Comparison of ENCODE assay signal across 9 mouse cellular contexts in genomic region chr2:172401116-172401825, GRCm38 (mm10). TPM values are rescaled to one million over a fixed set of nuclear protein-coding genes. Genes with fewer than 3 reads are reported as not detected.
DNase-seq lines count a peak whose midpoint lies in the region; ATAC-seq and TF ChIP-seq lines count a peak whose summit lies in the region.
"Had no signal": no experiment of that assay in that cellular context is flagged by ENCODE, and none has a peak within 500 bp of the region (broad histone marks: within the 10 kb centered on the region; RNA-seq: fewer than 3 reads in every experiment).

No protein-coding gene starts in this region.

- H3K9me3 ChIP-seq in lung, embryonic 14.5 days (ENCODE audit: low read depth, low read length): no peaks in the 10 kb centered on the region
- no peaks in the 10 kb centered on the region for H3K9me3 ChIP-seq in hindbrain, embryonic 13.5 days
- no peaks in the 10 kb centered on the region for H3K9me3 ChIP-seq in forebrain, embryonic 10.5 days
- H3K9me3 ChIP-seq: embryonic facial prominence, embryonic 12.5 days had no signal

- TF ChIP-seq POLR2A in kidney, adult 2 months (IDR thresholded peaks at IDR 0.05; ENCODE audit: low read depth, low read length): no peak

- no peaks in the 10 kb centered on the region for H3K4me1 ChIP-seq in kidney, adult 2 months (ENCODE audit: control insufficient read depth, insufficient read depth, low read length)
- H3K4me1 ChIP-seq in lung, embryonic 14.5 days (ENCODE audit: insufficient read depth): no peaks in the 10 kb centered on the region
- H3K4me1 ChIP-seq in hindbrain, embryonic 13.5 days (replicated peaks): peaks cover 7% of the 10 kb centered on the region
- peaks cover 15% of the 10 kb centered on the region for H3K4me1 ChIP-seq in forebrain, embryonic 10.5 days
- H3K4me1 ChIP-seq: embryonic facial prominence, embryonic 12.5 days had no signal

- ATAC-seq in activated CD4-positive, CD25-positive, alpha-beta regulatory T cell, adult 4 months: peak; percentile 58
- no peak for ATAC-seq in lung, embryonic 14.5 days (ENCODE audit: insufficient read depth)
- no peak for ATAC-seq in hindbrain, embryonic 13.5 days (ENCODE audit: low FRiP score)
- ATAC-seq in erythroid progenitor cell, adult 5-6 weeks (replicated peaks; ENCODE audit: low FRiP score, poor library complexity, severe bottlenecking): no peak

- no peak overlapping the region for H3K27ac ChIP-seq in kidney, adult 2 months (ENCODE audit: insufficient read depth, low read depth, low read length)
- H3K27ac ChIP-seq in lung, embryonic 14.5 days (ENCODE audit: low read depth): no peak overlapping the region
- no peak overlapping the region for H3K27ac ChIP-seq in hindbrain, embryonic 13.5 days
- no peak overlapping the region for H3K27ac ChIP-seq in forebrain, embryonic 10.5 days
- H3K27ac ChIP-seq: embryonic facial prominence, embryonic 12.5 days had no signal

- peak; percentile 36 for DNase-seq in kidney, adult 2 months
- no peak for DNase-seq in kidney, postnatal 25 days
- peak; percentile 44 for DNase-seq in lung, embryonic 14.5 days
- peak; percentile 83 to 84 for DNase-seq in spleen, postnatal 36 days (ENCODE audit: low spot score in 2 of 2)
- no peak for DNase-seq in forebrain, embryonic 10.5 days (ENCODE audit: extremely low spot score, low spot score)

- TF ChIP-seq CTCF in kidney, adult 2 months (conservative IDR thresholded peaks at IDR 0.05; ENCODE audit: insufficient read depth, insufficient read length, low read depth, low read length): no peak
- TF ChIP-seq CTCF in lung, embryonic 14.5 days (IDR thresholded peaks at IDR 0.05; ENCODE audit: low read depth): no peak

- WGBS in kidney, adult 2 months: 50% methylated on average over 13 of the region's 13 CpGs
- 55% methylated on average over 13 of the region's 13 CpGs for WGBS in lung, embryonic 14.5 days
- WGBS in hindbrain, embryonic 13.5 days: 79% methylated on average over 13 of the region's 13 CpGs
- WGBS in forebrain, embryonic 10.5 days: 78% methylated on average over 13 of the region's 13 CpGs

- no peak overlapping the region for H3K9ac ChIP-seq in lung, embryonic 14.5 days
- H3K9ac ChIP-seq in hindbrain, embryonic 13.5 days: no peak overlapping the region
- H3K9ac ChIP-seq: embryonic facial prominence, embryonic 12.5 days had no signal

- no peaks in the 10 kb centered on the region for H3K27me3 ChIP-seq in kidney, adult 2 months (replicated peaks; ENCODE audit: control insufficient read depth, insufficient read depth, low read length)
- H3K27me3 ChIP-seq in lung, embryonic 14.5 days (ENCODE audit: insufficient read depth, low read length): no peaks in the 10 kb centered on the region
- no peaks in the 10 kb centered on the region for H3K27me3 ChIP-seq in hindbrain, embryonic 13.5 days
- H3K27me3 ChIP-seq in forebrain, embryonic 10.5 days (ENCODE audit: poor library complexity, severe bottlenecking): no peaks in the 10 kb centered on the region
- H3K27me3 ChIP-seq: embryonic facial prominence, embryonic 12.5 days had no signal

- no peak overlapping the region for H3K4me2 ChIP-seq in lung, embryonic 14.5 days
- H3K4me2 ChIP-seq in hindbrain, embryonic 13.5 days: no peak overlapping the region
- H3K4me2 ChIP-seq: embryonic facial prominence, embryonic 12.5 days had no signal

- H3K36me3 ChIP-seq in kidney, adult 2 months (ENCODE audit: control insufficient read depth, insufficient read depth, low read length): no peaks in the 10 kb centered on the region
- H3K36me3 ChIP-seq in lung, embryonic 14.5 days (ENCODE audit: insufficient read depth): no peaks in the 10 kb centered on the region
- no peaks in the 10 kb centered on the region for H3K36me3 ChIP-seq in hindbrain, embryonic 13.5 days
- H3K36me3 ChIP-seq in forebrain, embryonic 10.5 days (replicated peaks): no peaks in the 10 kb centered on the region
- H3K36me3 ChIP-seq: embryonic facial prominence, embryonic 12.5 days had no signal

- H3K4me3 ChIP-seq in kidney, adult 2 months (ENCODE audit: insufficient read depth, low read depth, low read length): no peak overlapping the region
- H3K4me3 ChIP-seq in lung, embryonic 14.5 days (ENCODE audit: low read depth, low read length): no peak overlapping the region
- no peak overlapping the region for H3K4me3 ChIP-seq in hindbrain, embryonic 13.5 days
- H3K4me3 ChIP-seq in forebrain, embryonic 10.5 days: no peak overlapping the region
- H3K4me3 ChIP-seq: embryonic facial prominence, embryonic 12.5 days had no signal

RNA-seq across cellular contexts. Expression of gene Cass4, which starts 7.7 kb away (rescaled TPM):
- 0.22 and 0.30 TPM in 2 replicates for polyA plus RNA-seq in kidney, adult 2 months (2012; rRNA removed)
- polyA plus RNA-seq in activated CD4-positive, CD25-positive, alpha-beta regulatory T cell, adult 4 months (2017; shearing (Covaris generic)): 1 to 10 TPM; 7.8 to 9.3 TPM
- 2.6 and 2.7 TPM in 2 replicates for polyA plus RNA-seq in lung, embryonic 14.5 days (2014; fragmentation: Nextera tagmentation; extraction: Ambion mirVana)
- polyA plus RNA-seq in hindbrain, embryonic 13.5 days (2015; fragmentation: Nextera tagmentation; extraction: Ambion mirVana): 0.13 and 0.19 TPM in 2 replicates
- 0.24 and 0.34 TPM in 2 replicates for polyA plus RNA-seq in forebrain, embryonic 10.5 days (2016; fragmentation: Nextera tagmentation; extraction: Ambion mirVana)
- not detected in 2 replicates for total RNA-seq in erythroid progenitor cell, adult 5-6 weeks (2015; ENCODE audit: low replicate concordance)
- 0.77 TPM in 1 of 2 replicates, not detected in the other for total RNA-seq in erythroid progenitor cell, adult 5-6 weeks (2017; ENCODE audit: low replicate concordance)

RNA-seq across cellular contexts. Expression of gene Cstf1, which starts 30.8 kb away (rescaled TPM):
- 31.3 and 37.7 TPM in 2 replicates for polyA plus RNA-seq in kidney, adult 2 months (2012; rRNA removed)
- polyA plus RNA-seq in activated CD4-positive, CD25-positive, alpha-beta regulatory T cell, adult 4 months (2017; shearing (Covaris generic)): 10 to 100 TPM; 32.3 to 35.7 TPM
- 50.2 and 53.9 TPM in 2 replicates for polyA plus RNA-seq in lung, embryonic 14.5 days (2014; fragmentation: Nextera tagmentation; extraction: Ambion mirVana)
- 25.2 and 27.1 TPM in 2 replicates for polyA plus RNA-seq in hindbrain, embryonic 13.5 days (2015; fragmentation: Nextera tagmentation; extraction: Ambion mirVana)
- 56.0 and 57.2 TPM in 2 replicates for polyA plus RNA-seq in forebrain, embryonic 10.5 days (2016; fragmentation: Nextera tagmentation; extraction: Ambion mirVana)
- 14.1 and 21.4 TPM in 2 replicates for total RNA-seq in erythroid progenitor cell, adult 5-6 weeks (2015; ENCODE audit: low replicate concordance)
- total RNA-seq in erythroid progenitor cell, adult 5-6 weeks (2017; ENCODE audit: low replicate concordance): 17.1 and 42.2 TPM in 2 replicates

RNA-seq across cellular contexts. Expression of gene Aurka, which starts 30.9 kb away (rescaled TPM):
- polyA plus RNA-seq in kidney, adult 2 months (2012; rRNA removed): 0.92 and 1.2 TPM in 2 replicates
- polyA plus RNA-seq in activated CD4-positive, CD25-positive, alpha-beta regulatory T cell, adult 4 months (2017; shearing (Covaris generic)): 10 to 100 TPM; 14.6 to 18.4 TPM
- polyA plus RNA-seq in lung, embryonic 14.5 days (2014; fragmentation: Nextera tagmentation; extraction: Ambion mirVana): 161 and 165 TPM in 2 replicates
- 26.7 and 26.8 TPM in 2 replicates for polyA plus RNA-seq in hindbrain, embryonic 13.5 days (2015; fragmentation: Nextera tagmentation; extraction: Ambion mirVana)
- 224 and 227 TPM in 2 replicates for polyA plus RNA-seq in forebrain, embryonic 10.5 days (2016; fragmentation: Nextera tagmentation; extraction: Ambion mirVana)
- total RNA-seq in erythroid progenitor cell, adult 5-6 weeks (2015; ENCODE audit: low replicate concordance): 198 and 222 TPM in 2 replicates
- total RNA-seq in erythroid progenitor cell, adult 5-6 weeks (2017; ENCODE audit: low replicate concordance): 219 and 316 TPM in 2 replicates

RNA-seq across cellular contexts. Expression of gene Rtf2, which starts 39.1 kb away (rescaled TPM):
- 37.7 and 39.9 TPM in 2 replicates for polyA plus RNA-seq in kidney, adult 2 months (2012; rRNA removed)
- 100 to 1,000 TPM in 1 of 2 experiments, 10 to 100 TPM in 1; 99.4 to 120 TPM for polyA plus RNA-seq in activated CD4-positive, CD25-positive, alpha-beta regulatory T cell, adult 4 months (2017; shearing (Covaris generic))
- 69.7 and 73.6 TPM in 2 replicates for polyA plus RNA-seq in lung, embryonic 14.5 days (2014; fragmentation: Nextera tagmentation; extraction: Ambion mirVana)
- 99.8 and 102 TPM in 2 replicates for polyA plus RNA-seq in hindbrain, embryonic 13.5 days (2015; fragmentation: Nextera tagmentation; extraction: Ambion mirVana)
- 84.8 and 85.6 TPM in 2 replicates for polyA plus RNA-seq in forebrain, embryonic 10.5 days (2016; fragmentation: Nextera tagmentation; extraction: Ambion mirVana)
- total RNA-seq in erythroid progenitor cell, adult 5-6 weeks (2015; ENCODE audit: low replicate concordance): 22.7 and 24.7 TPM in 2 replicates
- total RNA-seq in erythroid progenitor cell, adult 5-6 weeks (2017; ENCODE audit: low replicate concordance): 47.1 and 74.4 TPM in 2 replicates

RNA-seq across cellular contexts. Expression of gene Fam210b, which starts 55.9 kb away (rescaled TPM):
- 16.3 and 17.5 TPM in 2 replicates for polyA plus RNA-seq in kidney, adult 2 months (2012; rRNA removed)
- polyA plus RNA-seq in activated CD4-positive, CD25-positive, alpha-beta regulatory T cell, adult 4 months (2017; shearing (Covaris generic)): 10 to 100 TPM in 1 of 2 experiments, 1 to 10 TPM in 1; 8.5 to 10.6 TPM
- 29.9 and 31.0 TPM in 2 replicates for polyA plus RNA-seq in lung, embryonic 14.5 days (2014; fragmentation: Nextera tagmentation; extraction: Ambion mirVana)
- 25.8 and 27.1 TPM in 2 replicates for polyA plus RNA-seq in hindbrain, embryonic 13.5 days (2015; fragmentation: Nextera tagmentation; extraction: Ambion mirVana)
- polyA plus RNA-seq in forebrain, embryonic 10.5 days (2016; fragmentation: Nextera tagmentation; extraction: Ambion mirVana): 15.7 and 16.6 TPM in 2 replicates
- total RNA-seq in erythroid progenitor cell, adult 5-6 weeks (2015; ENCODE audit: low replicate concordance): 93.3 and 105 TPM in 2 replicates
- total RNA-seq in erythroid progenitor cell, adult 5-6 weeks (2017; ENCODE audit: low replicate concordance): 66.6 and 77.2 TPM in 2 replicates

Comparison
In these comparisons a context has a peak if more than half of its experiments do, and no peak if none do; other contexts are left out.
1. DNase-seq: peak in kidney, adult 2 months (single experiment), lung, embryonic 14.5 days (single experiment) and spleen, postnatal 36 days (2 of 2); none in kidney, postnatal 25 days (0 of 2) and forebrain, embryonic 10.5 days (single experiment).